Mouse (Mus musculus) inflammation-experienced regulatory T-cells, adult 6 months (primary cell): ENCODE measurements around the gene Zkscan14. TPM values are rescaled to one million over a fixed set of nuclear protein-coding genes. Genes with fewer than 3 reads are reported as not detected.
"Not testable (repeated sequence)": the region's sequence is repeated elsewhere in the genome, so short reads cannot be mapped to it uniquely, and the experiment has no call there.

Experiments
- ATAC-seq: one replicate; pipeline ENCODE4 v1.8.0; 2017
- polyA plus RNA-seq, 3 experiments: library from polyadenylated mRNA; unstranded; fragments of 100-300 nt; shearing (Covaris generic); gene quantifications; one replicate each; pipeline ENCODE4 v1.2.1; 2017

Zkscan14 gene
- polyA plus RNA-seq = 10 to 100 TPM; 13.9 to 23.1 (median 20.1) TPM

GRCm38 (mm10) chr5:145201321-145201991 is at the start of gene Zkscan14:
Gene Zkscan14 (minus strand): TSS chr5:145201868.
- ATAC-seq = peak; percentile 71

GRCm38 (mm10) chr5:145249520-145249919 is 47.9 kb upstream of the Zkscan14 start:
- ATAC-seq = no peak

- ATAC-seq = no peak
These were observed 33.0 kb upstream of the Zkscan14 start for GRCm38 (mm10) chr5:145234636-145235035.

- ATAC-seq = no peak
These were observed 30.3 kb upstream of the Zkscan14 start for GRCm38 (mm10) chr5:145231893-145232411.

- ATAC-seq = peak; percentile 96
These were observed 29.8 kb upstream of the Zkscan14 start, which contains the start of gene Zfp655 for GRCm38 (mm10) chr5:145231367-145231871. Gene Zfp655 (plus strand): TSS chr5:145231715.

- ATAC-seq = no peak
These were observed 29.0 kb upstream of the Zkscan14 start for GRCm38 (mm10) chr5:145230641-145231040.

GRCm38 (mm10) chr5:145229283-145229682 is 27.6 kb upstream of the Zkscan14 start:
- ATAC-seq = not testable (repeated sequence)

- no peak for ATAC-seq
These were observed 24.8 kb upstream of the Zkscan14 start for GRCm38 (mm10) chr5:145226453-145226852.

GRCm38 (mm10) chr5:145223395-145223794 is 21.7 kb upstream of the Zkscan14 start:
- no peak for ATAC-seq

- ATAC-seq = no peak
These were observed 21.2 kb upstream of the Zkscan14 start for GRCm38 (mm10) chr5:145222840-145223239.

GRCm38 (mm10) chr5:145219981-145220380 is 18.3 kb upstream of the Zkscan14 start:
- no peak for ATAC-seq

- no peak for ATAC-seq
These were observed 17.0 kb upstream of the Zkscan14 start for GRCm38 (mm10) chr5:145218671-145219070.

- no peak for ATAC-seq
These were observed 16.5 kb upstream of the Zkscan14 start for GRCm38 (mm10) chr5:145218206-145218605.

GRCm38 (mm10) chr5:145217746-145218145 is 16.1 kb upstream of the Zkscan14 start:
- ATAC-seq = no peak

- no peak for ATAC-seq
These were observed 13.0 kb upstream of the Zkscan14 start for GRCm38 (mm10) chr5:145214679-145215078.

GRCm38 (mm10) chr5:145213505-145213904 is 11.8 kb upstream of the Zkscan14 start:
- ATAC-seq = no peak

GRCm38 (mm10) chr5:145212216-145212615 is 10.5 kb upstream of the Zkscan14 start:
- ATAC-seq = no peak

- ATAC-seq = no peak
These were observed 9.7 kb upstream of the Zkscan14 start for GRCm38 (mm10) chr5:145211340-145211739.

- ATAC-seq = not testable (repeated sequence)
These were observed 6.7 kb upstream of the Zkscan14 start for GRCm38 (mm10) chr5:145208391-145208790.

- no peak for ATAC-seq
These were observed 6.3 kb upstream of the Zkscan14 start for GRCm38 (mm10) chr5:145207954-145208353.

- no peak for ATAC-seq
These were observed 5.7 kb upstream of the Zkscan14 start for GRCm38 (mm10) chr5:145207385-145207784.

GRCm38 (mm10) chr5:145205041-145205440 is 3.4 kb upstream of the Zkscan14 start:
- no peak for ATAC-seq

- peak; percentile 81 for ATAC-seq
These were observed 2.4 kb upstream of the Zkscan14 start, which contains the start of gene Zkscan5 for GRCm38 (mm10) chr5:145203936-145204691. Gene Zkscan5 (plus strand): TSS chr5:145204562.
